Mouse (Mus musculus) left cerebral cortex, postnatal 10 days (tissue): ENCODE results near the gene Vcl. TPM values are rescaled to one million over a fixed set of nuclear protein-coding genes. Genes with fewer than 3 reads are reported as not detected.

Experiments used
- DNase-seq, 2 experiments: peaks; one replicate each; pipeline ENCODE4 v3.0.0; 2021 to 2022; ENCODE audit warnings: low spot score in 2 of 2, mixed read lengths in 1 of 2; ENCODE audit errors: extremely low spot score in 1 of 2
- intact Hi-C: fragments of 180-260 bp; cut with DNase I; formaldehyde crosslinking; loops from one replicate; pipeline ENCODE4 v1.15.1; 2025
- total RNA-seq, 2 experiments: library from RNA; stranded (reverse); gene quantifications; 2 replicates each; pipeline ENCODE4 v1.2.3; 2021

The Vcl gene
- total RNA-seq, 2 experiments from 2014 or later = 22.2 to 25.8 TPM

- DNase-seq = peak; percentile 47 to 54
- intact Hi-C loops = loop anchor here (10.0 kb wide), 1 partner anchor 108 kb away; no protein-coding TSS in a partner anchor
Measured at GRCm38 (mm10) chr14:20993067-20993691, 64.0 kb downstream of the Vcl start.

GRCm38 (mm10) chr14:20994475-20994874 is 65.3 kb downstream of the Vcl start:
- intact Hi-C loops = loop anchor here (10.0 kb wide), 1 partner anchor 110 kb away; no protein-coding TSS in a partner anchor
- no peak for DNase-seq

- intact Hi-C loops = loop anchor here (5.0 to 10.0 kb wide), 2 partner anchors 111 to 193 kb away; no protein-coding TSS in a partner anchor
- DNase-seq = no peak
Measured at GRCm38 (mm10) chr14:20995497-20995896, 66.3 kb downstream of the Vcl start.

GRCm38 (mm10) chr14:20996361-20996760 is 67.2 kb downstream of the Vcl start:
- DNase-seq = no peak
- intact Hi-C loops = loop anchor here (5.0 to 10.0 kb wide), 2 partner anchors 112 to 194 kb away; no protein-coding TSS in a partner anchor

GRCm38 (mm10) chr14:20997548-20997947 is 68.3 kb downstream of the Vcl start:
- intact Hi-C loops = loop anchor here (5.0 to 10.0 kb wide), 2 partner anchors 113 to 195 kb away; no protein-coding TSS in a partner anchor
- peak in 1 of 2 experiments; percentile 38 for DNase-seq

GRCm38 (mm10) chr14:20999617-21000016 is 70.4 kb downstream of the Vcl start:
- DNase-seq = no peak
- intact Hi-C loops = loop anchor here (5.0 to 10.0 kb wide), 2 partner anchors 115 to 197 kb away; no protein-coding TSS in a partner anchor

- no peak for DNase-seq
- intact Hi-C loops = loop anchor here (10.0 kb wide), 1 partner anchor 289 kb away; no protein-coding TSS in a partner anchor
Measured at GRCm38 (mm10) chr14:21013800-21014334, 84.7 kb downstream of the Vcl start.

- no peak for DNase-seq
- intact Hi-C loops = loop anchor here (10.0 kb wide), 1 partner anchor 293 kb away; no protein-coding TSS in a partner anchor
Measured at GRCm38 (mm10) chr14:21017871-21018270, 88.7 kb downstream of the Vcl start.

GRCm38 (mm10) chr14:21018977-21019376 is 89.8 kb downstream of the Vcl start:
- DNase-seq = peak in 1 of 2 experiments; percentile 53
- intact Hi-C loops = loop anchor here (10.0 kb wide), 1 partner anchor 294 kb away; no protein-coding TSS in a partner anchor

- peak in 1 of 2 experiments; percentile 60 for DNase-seq
- intact Hi-C loops = loop anchor here (10.0 kb wide), 1 partner anchor 276 kb away; no protein-coding TSS in a partner anchor
Measured at GRCm38 (mm10) chr14:21020435-21020834, 91.2 kb downstream of the Vcl start.

GRCm38 (mm10) chr14:21027542-21027941 is 98.3 kb downstream of the Vcl start:
- DNase-seq = no peak
- intact Hi-C loops = loop anchor here (10.0 kb wide), 1 partner anchor 283 kb away; no protein-coding TSS in a partner anchor

- DNase-seq = no peak
- intact Hi-C loops = loop anchor here (10.0 kb wide), 1 partner anchor 284 kb away; no protein-coding TSS in a partner anchor
Measured at GRCm38 (mm10) chr14:21029025-21029659, 99.9 kb downstream of the Vcl start.

- peak in 1 of 2 experiments; percentile 82 for DNase-seq
- intact Hi-C loops = no loop called here
Measured at GRCm38 (mm10) chr14:21031783-21032511, 102.7 kb downstream of the Vcl start.

- intact Hi-C loops = no loop called here
Measured at GRCm38 (mm10) chr14:21034271-21034670, 105.1 kb downstream of the Vcl start.

GRCm38 (mm10) chr14:21034791-21035190 is 105.6 kb downstream of the Vcl start:
- DNase-seq = no peak
- intact Hi-C loops = no loop called here

More at GRCm38 (mm10) chr14:21034271-21034670, 105.1 kb downstream of the Vcl start:
- no peak for DNase-seq

GRCm38 (mm10) chr14:21039077-21039476 is 109.9 kb downstream of the Vcl start:
- DNase-seq = no peak
- intact Hi-C loops = no loop called here

- no peak for DNase-seq
- intact Hi-C loops = no loop called here
Measured at GRCm38 (mm10) chr14:21039623-21040022, 110.4 kb downstream of the Vcl start.

GRCm38 (mm10) chr14:21047840-21048239 is 118.6 kb downstream of the Vcl start:
- intact Hi-C loops = no loop called here
- no peak for DNase-seq

GRCm38 (mm10) chr14:21048879-21049278 is 119.7 kb downstream of the Vcl start:
- peak in 1 of 2 experiments; percentile 51 for DNase-seq
- intact Hi-C loops = no loop called here
